In genomic region chr15:79351331-79351767, GRCm38 (mm10) we compare ENCODE assay signal across 8 mouse cellular contexts. TPM values are rescaled to one million over a fixed set of nuclear protein-coding genes. Genes with fewer than 3 reads are reported as not detected.
DNase-seq lines count a peak whose midpoint lies in the region; ATAC-seq lines count a peak whose summit lies in the region.

No protein-coding gene starts in this region.

- H3K9me3 ChIP-seq in hindbrain, embryonic 12.5 days (replicated peaks) = no peaks in the 10 kb centered on the region
- H3K9me3 ChIP-seq in hindbrain, embryonic 16.5 days (ENCODE audit: control insufficient read depth, low read length) = no peaks in the 10 kb centered on the region
- no peaks in the 10 kb centered on the region for H3K9me3 ChIP-seq in kidney, embryonic 15.5 days (replicated peaks)
- H3K9me3 ChIP-seq in midbrain, embryonic 13.5 days = no peaks in the 10 kb centered on the region

- 25% methylated on average over 15 of the region's 15 CpGs for WGBS in hindbrain, embryonic 12.5 days
- 23% methylated on average over 15 of the region's 15 CpGs for WGBS in hindbrain, embryonic 16.5 days
- 29% methylated on average over 15 of the region's 15 CpGs for WGBS in kidney, embryonic 15.5 days
- WGBS in midbrain, embryonic 13.5 days = 32% methylated on average over 15 of the region's 15 CpGs

- no peak overlapping the region for H3K4me3 ChIP-seq in hindbrain, embryonic 12.5 days
- H3K4me3 ChIP-seq in hindbrain, embryonic 16.5 days (ENCODE audit: low read length) = no peak overlapping the region
- no peak overlapping the region for H3K4me3 ChIP-seq in kidney, embryonic 15.5 days (replicated peaks)
- no peak overlapping the region for H3K4me3 ChIP-seq in midbrain, embryonic 13.5 days (replicated peaks)

- ATAC-seq in hindbrain, embryonic 12.5 days (ENCODE audit: low FRiP score) = no peak
- ATAC-seq in hindbrain, embryonic 16.5 days = no peak
- no peak for ATAC-seq in kidney, embryonic 15.5 days (replicated peaks; ENCODE audit: low FRiP score)
- ATAC-seq in cerebellum, adult (ENCODE audit: insufficient number of reproducible peaks, low FRiP score, low TSS enrichment) = no peak
- ATAC-seq in midbrain, embryonic 13.5 days = no peak

- H3K9ac ChIP-seq in hindbrain, embryonic 12.5 days = peak overlapping the region; percentile 9; the same call in 1 of the 2 replicates
- H3K9ac ChIP-seq in hindbrain, embryonic 16.5 days (ENCODE audit: low read depth, low read length) = no peak overlapping the region; the same call in 1 of the 2 replicates
- 0 out of 2 replicates have a peak overlapping the region, but pooled peaks have one; percentile 10 for H3K9ac ChIP-seq in kidney, embryonic 15.5 days
- no peak overlapping the region; the same call in 1 of the 2 replicates for H3K9ac ChIP-seq in midbrain, embryonic 13.5 days (replicated peaks)

- no peak overlapping the region for H3K4me2 ChIP-seq in hindbrain, embryonic 12.5 days (replicated peaks)
- H3K4me2 ChIP-seq in hindbrain, embryonic 16.5 days (ENCODE audit: low read length) = no peak overlapping the region
- peak overlapping the region; percentile 35 for H3K4me2 ChIP-seq in kidney, embryonic 15.5 days
- no peak overlapping the region for H3K4me2 ChIP-seq in midbrain, embryonic 13.5 days (replicated peaks)

- H3K27me3 ChIP-seq in hindbrain, embryonic 12.5 days = peaks cover 29% of the 10 kb centered on the region
- peaks cover 3% of the 10 kb centered on the region; the same call in 1 of the 2 replicates for H3K27me3 ChIP-seq in hindbrain, embryonic 16.5 days (replicated peaks; ENCODE audit: control insufficient read depth, insufficient read depth, low read length)
- H3K27me3 ChIP-seq in kidney, embryonic 15.5 days = 0 out of 2 replicates have a peak, but pooled peaks cover 3% of the 10 kb centered on the region
- peaks cover 42% of the 10 kb centered on the region for H3K27me3 ChIP-seq in midbrain, embryonic 13.5 days

- H3K4me1 ChIP-seq in hindbrain, embryonic 12.5 days = peaks cover 17% of the 10 kb centered on the region
- peaks cover 11% of the 10 kb centered on the region for H3K4me1 ChIP-seq in hindbrain, embryonic 16.5 days (ENCODE audit: control insufficient read depth, insufficient read depth, low read depth, low read length)
- H3K4me1 ChIP-seq in kidney, embryonic 15.5 days = peaks cover 44% of the 10 kb centered on the region
- H3K4me1 ChIP-seq in midbrain, embryonic 13.5 days (replicated peaks) = peaks cover 14% of the 10 kb centered on the region

- no peaks in the 10 kb centered on the region for H3K36me3 ChIP-seq in hindbrain, embryonic 12.5 days
- no peaks in the 10 kb centered on the region for H3K36me3 ChIP-seq in hindbrain, embryonic 16.5 days (ENCODE audit: control insufficient read depth, insufficient read depth, low read length)
- no peaks in the 10 kb centered on the region for H3K36me3 ChIP-seq in kidney, embryonic 15.5 days
- no peaks in the 10 kb centered on the region for H3K36me3 ChIP-seq in midbrain, embryonic 13.5 days

- DNase-seq in heart, adult 18-20 months = peak; percentile 78 to 87
- DNase-seq in lung, postnatal 4 days = peak; percentile 85 to 92
- DNase-seq in c-Kit-positive CD71-positive TER-119-positive erythroid progenitor cells, embryonic 14.5 days (ENCODE audit: low spot score) = no peak

- H3K27ac ChIP-seq in hindbrain, embryonic 12.5 days = no peak overlapping the region
- H3K27ac ChIP-seq in hindbrain, embryonic 16.5 days (ENCODE audit: low read depth, low read length) = no peak overlapping the region
- peak overlapping the region; percentile 68 for H3K27ac ChIP-seq in kidney, embryonic 15.5 days
- no peak overlapping the region for H3K27ac ChIP-seq in midbrain, embryonic 13.5 days

RNA-seq across cellular contexts. Expression of gene Maff, which starts 4.9 kb away (rescaled TPM):
- 1.4 and 1.5 TPM in 2 replicates for polyA plus RNA-seq in hindbrain, embryonic 12.5 days (2016; fragmentation: Nextera tagmentation; extraction: Ambion mirVana)
- 1.1 and 1.2 TPM in 2 replicates for polyA plus RNA-seq in hindbrain, embryonic 16.5 days (2015; fragmentation: Nextera tagmentation; extraction: Ambion mirVana)
- total RNA-seq in heart, adult 18-20 months (2021) = 10 to 100 TPM; 12.8 to 17.6 TPM
- polyA plus RNA-seq in kidney, embryonic 15.5 days (2015; fragmentation: Nextera tagmentation; extraction: Ambion mirVana) = 3.8 and 4.4 TPM in 2 replicates
- polyA plus RNA-seq in midbrain, embryonic 13.5 days (2015; fragmentation: Nextera tagmentation; extraction: Ambion mirVana) = 0.76 and 0.79 TPM in 2 replicates

RNA-seq across cellular contexts. Expression of gene Pla2g6, which starts 23.2 kb away (rescaled TPM):
- polyA plus RNA-seq in hindbrain, embryonic 12.5 days (2016; fragmentation: Nextera tagmentation; extraction: Ambion mirVana) = 36.5 and 38.9 TPM in 2 replicates
- 23.0 and 29.3 TPM in 2 replicates for polyA plus RNA-seq in hindbrain, embryonic 16.5 days (2015; fragmentation: Nextera tagmentation; extraction: Ambion mirVana)
- 10 to 100 TPM in 1 of 2 experiments, 1 to 10 TPM in 1; 9.4 to 11.3 TPM for total RNA-seq in heart, adult 18-20 months (2021)
- polyA plus RNA-seq in kidney, embryonic 15.5 days (2015; fragmentation: Nextera tagmentation; extraction: Ambion mirVana) = 16.9 and 17.7 TPM in 2 replicates
- polyA plus RNA-seq in midbrain, embryonic 13.5 days (2015; fragmentation: Nextera tagmentation; extraction: Ambion mirVana) = 37.5 and 43.3 TPM in 2 replicates

RNA-seq across cellular contexts. Expression of gene Tmem184b, which starts 52.0 kb away (rescaled TPM):
- polyA plus RNA-seq in hindbrain, embryonic 12.5 days (2016; fragmentation: Nextera tagmentation; extraction: Ambion mirVana) = 46.2 and 52.0 TPM in 2 replicates
- 42.4 and 54.9 TPM in 2 replicates for polyA plus RNA-seq in hindbrain, embryonic 16.5 days (2015; fragmentation: Nextera tagmentation; extraction: Ambion mirVana)
- total RNA-seq in heart, adult 18-20 months (2021) = 10 to 100 TPM; 34.8 to 36.7 TPM
- polyA plus RNA-seq in kidney, embryonic 15.5 days (2015; fragmentation: Nextera tagmentation; extraction: Ambion mirVana) = 67.7 and 75.5 TPM in 2 replicates
- 32.8 and 35.0 TPM in 2 replicates for polyA plus RNA-seq in midbrain, embryonic 13.5 days (2015; fragmentation: Nextera tagmentation; extraction: Ambion mirVana)

Comparison
In these comparisons a context has a peak if more than half of its experiments do, and no peak if none do; other contexts are left out.
1. H3K9ac ChIP-seq: peak in hindbrain, embryonic 12.5 days (single experiment) and kidney, embryonic 15.5 days (single experiment); none in hindbrain, embryonic 16.5 days (single experiment) and midbrain, embryonic 13.5 days (single experiment).